Mouse (Mus musculus) liver, postnatal 0 days (tissue): ENCODE measurements at regions not wholly inside any gene's neighbourhood (a gene's known extent, or its start where the extent isn't known, plus 50 kb on each side); places are given as distances from the start of the nearest gene placed in this dataset.
A peak's percentile ranks its signal among the peaks of the same experiment; 100 is the strongest.

Experiments used
- ATAC-seq: fragments of 200-750 bp; cut with Nextera tagmentation; 2 replicates; pipeline ENCODE4 v1.8.0; 2017; ENCODE audit warnings: mild to moderate bottlenecking, moderate library complexity
- DNase-seq: peaks from one replicate; pipeline ENCODE4 v3.0.0-alpha.2; 2016
- H3K27ac ChIP-seq: fragments of 300-500 bp; sonication (generic); 2 replicates; pipeline ENCODE4 v1.5.1; 2014; ENCODE audit warnings: antibody characterized with exemption, moderate library complexity, mild to moderate bottlenecking, low read depth
- H3K27me3 ChIP-seq: fragments of 300-500 bp; sonication (generic); 2 replicates; pipeline ENCODE4 v1.6.1; 2014; ENCODE audit warnings: low read length, control low read depth, mixed read lengths; ENCODE audit not compliant: insufficient read depth
- H3K36me3 ChIP-seq: fragments of 300-500 bp; sonication (generic); replicated peaks from 2 replicates; pipeline ENCODE4 v1.6.1; 2014; ENCODE audit warnings: mild to moderate bottlenecking, control low read depth, low read length, moderate library complexity, mixed read lengths; ENCODE audit not compliant: insufficient read depth
- H3K4me1 ChIP-seq: fragments of 300-500 bp; sonication (generic); 2 replicates; pipeline ENCODE4 v1.6.1; 2014; ENCODE audit warnings: antibody characterized with exemption, mild to moderate bottlenecking, control low read depth; ENCODE audit not compliant: insufficient read depth
- H3K4me2 ChIP-seq: fragments of 300-500 bp; sonication (generic); 2 replicates; pipeline ENCODE4 v1.6.1; 2014; ENCODE audit warnings: low read depth, mild to moderate bottlenecking, low read length, moderate library complexity, mixed read lengths
- H3K4me3 ChIP-seq: fragments of 300-500 bp; sonication (generic); 2 replicates; pipeline ENCODE4 v1.5.1; 2014; ENCODE audit warnings: low read depth, low read length
- H3K9ac ChIP-seq: fragments of 300-500 bp; sonication (generic); replicated peaks from 2 replicates; pipeline ENCODE4 v1.6.1; 2014; ENCODE audit warnings: mild to moderate bottlenecking, moderate library complexity
- H3K9me3 ChIP-seq: fragments of 300-500 bp; sonication (generic); 2 replicates; pipeline ENCODE4 v1.6.1; 2016; ENCODE audit warnings: mild to moderate bottlenecking, control low read depth, low read length, mixed read lengths
- CTCF ChIP-seq: sonication (generic); IDR thresholded peaks from 2 replicates; pipeline ENCODE4 v1.5.1; 2016; ENCODE audit warnings: antibody characterized with exemption, low read depth
- EP300 ChIP-seq: IDR thresholded peaks from 2 replicates; pipeline ENCODE4 v1.6.1; 2016; ENCODE audit warnings: antibody characterized with exemption, low read depth, mild to moderate bottlenecking
- WGBS: fragments of 180-500 bp; shearing (Covaris S2); extraction: QIAGEN DNeasy Blood & Tissue Kit; methylation state at CpG from one replicate; pipeline ENCODE4 v1.1.7; 2014; ENCODE audit not compliant: insufficient replicate concordance; 5-methylcytosine and 5-hydroxymethylcytosine counted together

GRCm38 (mm10) chr6:31944546-31944945 lies 105.5 kb upstream of the 1700012A03Rik start:
- TF ChIP-seq CTCF (no peak), EP300 (no peak)
- ATAC-seq: no peak

GRCm38 (mm10) chr6:31942696-31943095 lies 107.3 kb upstream of the 1700012A03Rik start:
- 57% methylated on average over 4 of the region's 4 CpGs for WGBS
- TF ChIP-seq CTCF (no peak), EP300 (no peak)
- no peak overlapping the region for H3K27ac ChIP-seq
- H3K27me3 ChIP-seq: peaks cover 5% of the 10 kb centered on the region; the same call in 1 of the 2 replicates
- ATAC-seq (no peak), DNase-seq (no peak)
- no peak overlapping the region for H3K9ac ChIP-seq
- H3K4me1 ChIP-seq: 0 out of 2 replicates have a peak, but pooled peaks cover 3% of the 10 kb centered on the region
- H3K4me2 ChIP-seq: no peak overlapping the region
- H3K36me3 ChIP-seq: no peaks in the 10 kb centered on the region
- no peaks in the 10 kb centered on the region for H3K9me3 ChIP-seq
- no peak overlapping the region for H3K4me3 ChIP-seq

More at GRCm38 (mm10) chr6:31944546-31944945, 105.5 kb upstream of the 1700012A03Rik start:
- 78% methylated on average over 8 of the region's 8 CpGs for WGBS
- Histone ChIP-seq H3K9me3 (no peaks in the 10 kb centered on the region), H3K4me3 (no peak overlapping the region), H3K27ac (no peak overlapping the region), H3K4me2 (no peak overlapping the region), H3K36me3 (no peaks in the 10 kb centered on the region), H3K27me3 (no peaks in the 10 kb centered on the region), H3K4me1 (no peaks in the 10 kb centered on the region), H3K9ac (no peak overlapping the region)
- no peak for DNase-seq

- peaks cover 5% of the 10 kb centered on the region; the same call in 1 of the 2 replicates for H3K27me3 ChIP-seq
- no peak overlapping the region for H3K4me3 ChIP-seq
- no peaks in the 10 kb centered on the region for H3K9me3 ChIP-seq
- no peak overlapping the region for H3K9ac ChIP-seq
- 5% methylated on average over 20 of the region's 20 CpGs for WGBS
- H3K4me1 ChIP-seq: 0 out of 2 replicates have a peak, but pooled peaks cover 3% of the 10 kb centered on the region
- no peaks in the 10 kb centered on the region for H3K36me3 ChIP-seq
- H3K27ac ChIP-seq: no peak overlapping the region
- ATAC-seq (no peak), DNase-seq (peak; percentile 80)
- peak; percentile 80 for TF ChIP-seq CTCF
- TF ChIP-seq EP300: no peak
- H3K4me2 ChIP-seq: peak overlapping the region; percentile 66
These were observed 111.7 kb upstream of the 1700012A03Rik start for GRCm38 (mm10) chr6:31938216-31938814.

- Histone ChIP-seq H3K27me3 (peaks cover 5% of the 10 kb centered on the region; the same call in 1 of the 2 replicates), H3K4me1 (0 out of 2 replicates have a peak, but pooled peaks cover 3% of the 10 kb centered on the region), H3K9me3 (no peaks in the 10 kb centered on the region), H3K4me2 (no peak overlapping the region), H3K36me3 (no peaks in the 10 kb centered on the region), H3K27ac (no peak overlapping the region), H3K9ac (no peak overlapping the region), H3K4me3 (no peak overlapping the region)
- TF ChIP-seq CTCF (no peak), EP300 (no peak)
- 81% methylated on average over 12 of the region's 12 CpGs for WGBS
- ATAC-seq (no peak), DNase-seq (no peak)
These were observed 112.9 kb upstream of the 1700012A03Rik start for GRCm38 (mm10) chr6:31937146-31937545.

DNA sequence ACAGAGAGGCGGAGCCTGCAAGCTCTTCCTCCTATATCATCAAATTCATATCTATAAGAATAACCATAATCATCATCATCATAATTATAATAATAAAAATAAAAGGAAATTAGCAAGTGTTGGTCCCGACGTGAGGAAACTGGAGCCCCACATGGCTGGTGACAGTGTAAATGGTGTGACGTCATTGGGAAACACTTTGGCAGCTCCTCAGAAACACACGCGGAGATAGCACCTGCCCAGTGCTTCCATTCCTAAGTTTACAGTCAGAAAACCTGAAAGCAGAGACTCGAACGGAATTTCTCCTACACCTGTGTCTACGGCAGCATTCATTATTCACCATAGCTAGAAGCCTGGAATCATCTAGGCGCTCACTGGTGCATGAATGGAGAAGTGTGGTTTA lies 115.2 kb upstream of the 1700012A03Rik start:
- no peak overlapping the region for H3K27ac ChIP-seq
- 0 out of 2 replicates have a peak, but pooled peaks cover 3% of the 10 kb centered on the region for H3K4me1 ChIP-seq
- H3K4me2 ChIP-seq: no peak overlapping the region
- no peak overlapping the region for H3K4me3 ChIP-seq
- DNase-seq (no peak), ATAC-seq (no peak)
- TF ChIP-seq CTCF (no peak), EP300 (no peak)
- H3K9me3 ChIP-seq: no peaks in the 10 kb centered on the region
- whole genome bisulfite sequencing: 78% methylated on average over 10 of the region's 10 CpGs
- peaks cover 5% of the 10 kb centered on the region; the same call in 1 of the 2 replicates for H3K27me3 ChIP-seq
- H3K36me3 ChIP-seq: no peaks in the 10 kb centered on the region
- no peak overlapping the region for H3K9ac ChIP-seq

DNA sequence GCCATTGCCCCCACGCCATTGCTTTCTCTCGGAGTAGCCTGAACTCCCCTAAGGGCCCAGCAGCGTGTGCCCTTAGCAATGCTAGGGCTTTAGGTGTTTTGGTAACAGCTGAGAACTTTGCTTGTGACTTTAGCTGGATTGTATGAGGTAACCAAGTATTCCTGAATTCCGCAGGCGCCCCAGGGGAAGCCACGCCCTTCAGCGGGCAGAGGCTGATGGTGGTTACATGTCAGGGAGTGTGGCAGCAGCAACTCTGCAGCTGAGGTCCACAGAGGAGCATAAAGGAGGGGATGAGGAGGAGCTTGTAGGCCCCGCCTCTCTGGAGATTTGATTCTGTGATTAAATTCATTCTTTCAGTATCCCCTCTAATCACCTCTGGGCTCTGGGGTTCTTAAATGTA lies 116.1 kb upstream of the 1700012A03Rik start:
- Histone ChIP-seq H3K4me1 (0 out of 2 replicates have a peak, but pooled peaks cover 3% of the 10 kb centered on the region), H3K36me3 (no peaks in the 10 kb centered on the region), H3K4me2 (no peak overlapping the region), H3K27ac (no peak overlapping the region), H3K27me3 (peaks cover 3% of the 10 kb centered on the region; the same call in 1 of the 2 replicates), H3K9ac (no peak overlapping the region), H3K9me3 (no peaks in the 10 kb centered on the region), H3K4me3 (no peak overlapping the region)
- DNase-seq: no peak
- ATAC-seq: no peak
- TF ChIP-seq EP300 (no peak), CTCF (no peak)
- WGBS: 64% methylated on average over 8 of the region's 8 CpGs

DNA sequence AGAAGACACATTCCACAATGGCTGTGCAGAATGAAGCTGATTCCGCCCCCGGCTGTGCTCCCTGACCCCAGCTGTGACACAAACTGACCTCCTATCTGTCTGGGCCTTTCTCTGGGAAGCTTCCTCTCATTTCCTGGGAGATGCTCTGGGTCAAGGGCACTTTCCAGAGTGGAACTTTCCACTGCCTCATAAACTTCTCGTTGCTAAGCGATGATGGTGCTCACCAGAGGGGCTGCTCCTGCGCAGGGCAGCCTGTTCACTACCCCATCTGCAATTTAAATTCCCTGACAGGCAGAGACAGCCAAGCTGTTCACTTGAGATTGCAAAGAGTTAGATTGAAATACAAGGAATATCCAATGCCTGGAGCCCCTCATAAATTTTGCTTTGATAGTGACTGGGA lies 116.7 kb upstream of the 1700012A03Rik start:
- DNase-seq: no peak
- Histone ChIP-seq H3K9ac (no peak overlapping the region), H3K4me1 (0 out of 2 replicates have a peak, but pooled peaks cover 1% of the 10 kb centered on the region), H3K27ac (no peak overlapping the region), H3K4me2 (no peak overlapping the region), H3K4me3 (no peak overlapping the region), H3K27me3 (no peaks in the 10 kb centered on the region), H3K36me3 (no peaks in the 10 kb centered on the region), H3K9me3 (no peaks in the 10 kb centered on the region)
- WGBS: 72% methylated on average over 5 of the region's 5 CpGs
- no peak for ATAC-seq
- TF ChIP-seq EP300 (no peak), CTCF (no peak)
